Mouse (Mus musculus) neural tube, embryonic 11.5 days (tissue): Measurements from ENCODE around the gene Otud7a. TPM values are rescaled to one million over a fixed set of nuclear protein-coding genes. Genes with fewer than 3 reads are reported as not detected.

Experiments used
- ATAC-seq: fragments of 200-750 bp; cut with Nextera tagmentation; 2 replicates; pipeline ENCODE4 v1.8.0; 2017; ENCODE audit warnings: moderate number of reproducible peaks, mild to moderate bottlenecking, moderate TSS enrichment, moderate library complexity; ENCODE audit not compliant: insufficient read depth, low FRiP score, low TSS enrichment
- DNase-seq: peaks from one replicate; pipeline ENCODE4 v3.0.0-alpha.2; 2015; ENCODE audit warnings: low spot score
- H3K27ac ChIP-seq: fragments of 300-500 bp; sonication (generic); 2 replicates; pipeline ENCODE4 v1.5.1; 2014; ENCODE audit warnings: low read depth, mild to moderate bottlenecking, low read length
- H3K27me3 ChIP-seq: fragments of 300-500 bp; sonication (generic); 2 replicates; pipeline ENCODE4 v1.6.1; 2014; ENCODE audit warnings: mild to moderate bottlenecking, low read length, mixed read lengths; ENCODE audit not compliant: control insufficient read depth, insufficient read depth
- H3K36me3 ChIP-seq: fragments of 300-500 bp; sonication (generic); 2 replicates; pipeline ENCODE4 v1.6.1; 2014; ENCODE audit warnings: mild to moderate bottlenecking, low read length, moderate library complexity, mixed read lengths; ENCODE audit not compliant: control insufficient read depth, insufficient read depth
- H3K4me1 ChIP-seq: fragments of 300-500 bp; sonication (generic); 2 replicates; pipeline ENCODE4 v1.6.1; 2014; ENCODE audit warnings: low read length, mixed read lengths; ENCODE audit not compliant: control insufficient read depth, insufficient read depth
- H3K4me2 ChIP-seq: fragments of 300-500 bp; sonication (generic); 2 replicates; pipeline ENCODE4 v1.6.1; 2014; ENCODE audit warnings: low read depth, mild to moderate bottlenecking, moderate library complexity
- H3K4me3 ChIP-seq: fragments of 300-500 bp; sonication (generic); 2 replicates; pipeline ENCODE4 v1.5.1; 2014; ENCODE audit warnings: low read depth, low read length
- H3K9ac ChIP-seq: fragments of 300-500 bp; sonication (generic); 2 replicates; pipeline ENCODE4 v1.6.1; 2014; ENCODE audit warnings: mild to moderate bottlenecking, low read length
- H3K9me3 ChIP-seq: fragments of 300-500 bp; sonication (generic); 2 replicates; pipeline ENCODE4 v1.6.1; 2016; ENCODE audit warnings: low read length; ENCODE audit not compliant: control insufficient read depth
- WGBS: fragments of 180-500 bp; shearing (Covaris S2); extraction: QIAGEN DNeasy Blood & Tissue Kit; methylation state at CpG from one replicate; pipeline ENCODE4 v1.1.7; 2014; 5-methylcytosine and 5-hydroxymethylcytosine counted together
- polyA plus RNA-seq: library from polyadenylated mRNA; unstranded; fragments of >200 nt; fragmentation: Nextera tagmentation; extraction: Ambion mirVana; gene quantifications from 2 replicates; pipeline ENCODE4 v1.2.1, GENCODE M21; 2014

Gene Otud7a
- polyA plus RNA-seq, 1 experiment from 2014 or later: 3.2 TPM

- DNase-seq (no peak), ATAC-seq (no peak)
- H3K4me1 ChIP-seq: no peaks in the 10 kb centered on the region
- no peak overlapping the region for H3K27ac ChIP-seq
- WGBS: 64% methylated on average over 2 of the region's 2 CpGs
- no peak overlapping the region for H3K4me3 ChIP-seq
- H3K9ac ChIP-seq: no peak overlapping the region
- no peak overlapping the region for H3K4me2 ChIP-seq
- no peaks in the 10 kb centered on the region for H3K27me3 ChIP-seq
- H3K36me3 ChIP-seq: no peaks in the 10 kb centered on the region
- H3K9me3 ChIP-seq: no peaks in the 10 kb centered on the region
These were observed 145.8 kb downstream of the Otud7a start for GRCm38 (mm10) chr7:63590305-63590704.

- Histone ChIP-seq H3K4me1 (no peaks in the 10 kb centered on the region), H3K36me3 (no peaks in the 10 kb centered on the region), H3K27ac (no peak overlapping the region), H3K9ac (no peak overlapping the region), H3K9me3 (no peaks in the 10 kb centered on the region), H3K4me2 (no peak overlapping the region), H3K27me3 (no peaks in the 10 kb centered on the region), H3K4me3 (no peak overlapping the region)
- WGBS: 73% methylated on average over 4 of the region's 4 CpGs
- DNase-seq (no peak), ATAC-seq (no peak)
These were observed 146.8 kb downstream of the Otud7a start for GRCm38 (mm10) chr7:63591322-63591721.

- Histone ChIP-seq H3K9ac (no peak overlapping the region), H3K4me2 (no peak overlapping the region), H3K27ac (no peak overlapping the region), H3K9me3 (no peaks in the 10 kb centered on the region), H3K36me3 (no peaks in the 10 kb centered on the region), H3K27me3 (no peaks in the 10 kb centered on the region), H3K4me1 (no peaks in the 10 kb centered on the region), H3K4me3 (no peak overlapping the region)
- ATAC-seq (no peak), DNase-seq (no peak)
- 67% methylated on average over 3 of the region's 3 CpGs for WGBS
These were observed 147.5 kb downstream of the Otud7a start for GRCm38 (mm10) chr7:63592061-63592460.

- DNase-seq (no peak), ATAC-seq (no peak)
- no peaks in the 10 kb centered on the region for H3K27me3 ChIP-seq
- no peak overlapping the region for H3K4me2 ChIP-seq
- H3K9ac ChIP-seq: no peak overlapping the region
- no peak overlapping the region for H3K27ac ChIP-seq
- WGBS: 89% methylated on average over 1 of the region's 1 CpGs
- no peaks in the 10 kb centered on the region for H3K4me1 ChIP-seq
- no peaks in the 10 kb centered on the region for H3K36me3 ChIP-seq
- no peaks in the 10 kb centered on the region for H3K9me3 ChIP-seq
- no peak overlapping the region for H3K4me3 ChIP-seq
These were observed 160.3 kb downstream of the Otud7a start for GRCm38 (mm10) chr7:63604827-63605226.

- no peak overlapping the region for H3K4me3 ChIP-seq
- ATAC-seq: no peak
- no peak overlapping the region for H3K4me2 ChIP-seq
- WGBS: 86% methylated on average over 3 of the region's 3 CpGs
- no peak overlapping the region for H3K27ac ChIP-seq
- DNase-seq: no peak
- no peaks in the 10 kb centered on the region for H3K9me3 ChIP-seq
- H3K4me1 ChIP-seq: no peaks in the 10 kb centered on the region
- no peaks in the 10 kb centered on the region for H3K36me3 ChIP-seq
- no peaks in the 10 kb centered on the region for H3K27me3 ChIP-seq
- no peak overlapping the region for H3K9ac ChIP-seq
These were observed 172.5 kb downstream of the Otud7a start for GRCm38 (mm10) chr7:63617018-63617417.

GRCm38 (mm10) chr7:63620776-63621340 lies 176.3 kb downstream of the Otud7a start:
- Histone ChIP-seq H3K4me1 (no peaks in the 10 kb centered on the region), H3K9ac (no peak overlapping the region), H3K36me3 (no peaks in the 10 kb centered on the region), H3K9me3 (no peaks in the 10 kb centered on the region), H3K4me3 (no peak overlapping the region), H3K27ac (no peak overlapping the region), H3K27me3 (no peaks in the 10 kb centered on the region), H3K4me2 (no peak overlapping the region)
- WGBS: 85% methylated on average over 5 of the region's 5 CpGs
- DNase-seq: no peak
- ATAC-seq: no peak

- ATAC-seq: no peak
- Histone ChIP-seq H3K36me3 (no peaks in the 10 kb centered on the region), H3K9ac (no peak overlapping the region), H3K4me2 (no peak overlapping the region), H3K9me3 (no peaks in the 10 kb centered on the region), H3K27me3 (no peaks in the 10 kb centered on the region), H3K4me1 (no peaks in the 10 kb centered on the region), H3K27ac (no peak overlapping the region), H3K4me3 (no peak overlapping the region)
- 82% methylated on average over 3 of the region's 3 CpGs for whole genome bisulfite sequencing
- no peak for DNase-seq
These were observed 193.1 kb downstream of the Otud7a start for GRCm38 (mm10) chr7:63637651-63638050.

GRCm38 (mm10) chr7:63644002-63644401 lies 199.5 kb downstream of the Otud7a start:
- Histone ChIP-seq H3K4me1 (no peaks in the 10 kb centered on the region), H3K36me3 (no peaks in the 10 kb centered on the region), H3K9ac (no peak overlapping the region), H3K27me3 (no peaks in the 10 kb centered on the region), H3K4me2 (no peak overlapping the region), H3K27ac (no peak overlapping the region), H3K9me3 (no peaks in the 10 kb centered on the region; the same call in 1 of the 2 replicates), H3K4me3 (no peak overlapping the region)
- 90% methylated on average over 1 of the region's 1 CpGs for WGBS
- DNase-seq (no peak), ATAC-seq (no peak)

- Histone ChIP-seq H3K36me3 (no peaks in the 10 kb centered on the region), H3K4me2 (no peak overlapping the region), H3K9ac (no peak overlapping the region), H3K4me1 (no peaks in the 10 kb centered on the region), H3K27ac (no peak overlapping the region), H3K9me3 (no peaks in the 10 kb centered on the region; the same call in 1 of the 2 replicates), H3K4me3 (no peak overlapping the region), H3K27me3 (no peaks in the 10 kb centered on the region)
- ATAC-seq (no peak), DNase-seq (no peak)
- WGBS: 74% methylated on average over 1 of the region's 1 CpGs
These were observed 202.6 kb downstream of the Otud7a start for GRCm38 (mm10) chr7:63647136-63647535.
